Mouse (Mus musculus): ENCODE results near the gene Hdac7.

DNA sequence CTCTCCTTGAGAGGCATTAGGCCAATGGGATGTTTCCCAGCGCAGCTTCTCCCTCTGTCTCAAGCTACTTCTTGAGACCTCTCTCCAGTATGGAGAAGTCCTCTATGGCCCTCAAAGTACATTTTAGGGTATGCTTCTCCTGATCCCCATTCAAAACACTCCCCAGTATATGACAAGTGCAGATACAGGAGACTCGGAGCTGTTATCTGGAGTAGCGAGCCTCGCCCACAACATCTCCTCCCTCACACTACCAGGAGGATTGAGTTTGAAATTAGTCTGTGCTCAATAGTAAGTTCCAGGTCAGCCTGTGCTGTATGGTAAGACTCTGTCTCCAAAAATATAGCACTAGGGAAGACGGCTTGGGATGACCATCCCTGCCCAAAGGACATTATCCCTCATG lies 6.7 kb upstream of the Hdac7 start:
- TF ChIP-seq POLR2A (IDR thresholded peaks at IDR 0.05; ENCODE audit: insufficient read depth, low read depth, low read length) (no peak), CTCF (IDR thresholded peaks at IDR 0.05; ENCODE audit: insufficient read depth, low read depth, low read length) (no peak)

All from olfactory bulb, adult 2 months (tissue).